Mouse (Mus musculus): ENCODE measurements around the gene Aftph.

The Aftph gene

GRCm38 (mm10) chr11:20650006-20650639 lies 91.3 kb downstream of the Aftph start:
- in situ Hi-C loops (cut with MboI, MseI): no loop called here

- in situ Hi-C loops (cut with MboI, MseI): no loop called here
These were observed 91.9 kb downstream of the Aftph start for GRCm38 (mm10) chr11:20649477-20649876.

- in situ Hi-C loops (cut with MboI, MseI): no loop called here
These were observed 93.3 kb downstream of the Aftph start for GRCm38 (mm10) chr11:20647902-20648625.

- in situ Hi-C loops (cut with MboI, MseI): no loop called here
These were observed 94.2 kb downstream of the Aftph start for GRCm38 (mm10) chr11:20646986-20647726.

- in situ Hi-C loops (cut with MboI, MseI): no loop called here
These were observed 95.2 kb downstream of the Aftph start for GRCm38 (mm10) chr11:20646142-20646541.

- in situ Hi-C loops (cut with MboI, MseI): no loop called here
These were observed 95.9 kb downstream of the Aftph start for GRCm38 (mm10) chr11:20645521-20645920.

GRCm38 (mm10) chr11:20644872-20645271 lies 96.5 kb downstream of the Aftph start:
- in situ Hi-C loops (cut with MboI, MseI): loop anchor here (5.0 kb wide), 1 partner anchor 188 kb away; no protein-coding TSS in a partner anchor

- in situ Hi-C loops (cut with MboI, MseI): loop anchor here (5.0 kb wide), 1 partner anchor 187 kb away; no protein-coding TSS in a partner anchor
These were observed 97.2 kb downstream of the Aftph start for GRCm38 (mm10) chr11:20644166-20644565.

- in situ Hi-C loops (cut with MboI, MseI): loop anchor here (5.0 kb wide), 1 partner anchor 186 kb away; no protein-coding TSS in a partner anchor
These were observed 98.2 kb downstream of the Aftph start for GRCm38 (mm10) chr11:20643161-20643560.

- in situ Hi-C loops (cut with MboI, MseI): loop anchor here (5.0 kb wide), 1 partner anchor 185 kb away; no protein-coding TSS in a partner anchor
These were observed 99.1 kb downstream of the Aftph start for GRCm38 (mm10) chr11:20642321-20642720.

GRCm38 (mm10) chr11:20639918-20640447 lies 101.4 kb downstream of the Aftph start:
- in situ Hi-C loops (cut with MboI, MseI): loop anchor here (5.0 kb wide), 1 partner anchor 183 kb away; no protein-coding TSS in a partner anchor

GRCm38 (mm10) chr11:20638841-20639240 lies 102.5 kb downstream of the Aftph start:
- in situ Hi-C loops (cut with MboI, MseI): no loop called here

- in situ Hi-C loops (cut with MboI, MseI): no loop called here
These were observed 104.3 kb downstream of the Aftph start for GRCm38 (mm10) chr11:20637060-20637459.

- in situ Hi-C loops (cut with MboI, MseI): no loop called here
These were observed 105.3 kb downstream of the Aftph start for GRCm38 (mm10) chr11:20636114-20636513.

GRCm38 (mm10) chr11:20635646-20636045 lies 105.7 kb downstream of the Aftph start:
- in situ Hi-C loops (cut with MboI, MseI): no loop called here

All from T-helper 2 cell (primary cell).